7 mouse cellular contexts compared by ENCODE assay signal in the genomic region with DNA sequence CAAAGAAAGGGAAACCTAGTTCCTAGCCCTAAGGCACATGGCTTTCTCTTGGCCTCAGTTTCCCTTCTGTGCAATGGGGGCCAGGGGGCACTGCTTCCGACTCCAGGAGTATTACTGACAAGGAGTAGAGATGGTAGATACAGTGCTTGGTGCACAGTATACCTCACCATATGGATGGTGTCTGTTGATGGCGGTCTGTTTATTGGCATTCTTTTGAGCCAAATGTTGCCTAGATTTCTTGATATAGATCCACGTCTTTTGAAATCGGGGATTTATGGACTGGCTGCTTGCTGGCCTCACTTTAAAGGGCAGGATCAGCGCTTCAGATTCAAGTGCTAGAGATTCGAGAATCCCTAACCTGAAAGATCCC. TPM values are rescaled to one million over a fixed set of nuclear protein-coding genes. Genes with fewer than 3 reads are reported as not detected.
DNase-seq lines count a peak whose midpoint lies in the region; ATAC-seq lines count a peak whose summit lies in the region.

No protein-coding gene starts in this region.

- DNase-seq in lung, postnatal 4 days: no peak
- DNase-seq in forebrain, embryonic 14.5 days (ENCODE audit: low spot score): peak; percentile 63
- DNase-seq in testis, postnatal 10 days (ENCODE audit: low spot score): no peak
- DNase-seq in natural killer cell, adult 2 months (ENCODE audit: low spot score in 2 of 2): no peak

- no peaks in the 10 kb centered on the region for H3K9me3 ChIP-seq in lung, embryonic 15.5 days
- no peaks in the 10 kb centered on the region for H3K9me3 ChIP-seq in forebrain, embryonic 14.5 days (replicated peaks; ENCODE audit: control insufficient read depth, low read length)
- no peaks in the 10 kb centered on the region for H3K9me3 ChIP-seq in limb, embryonic 15.5 days
- no peaks in the 10 kb centered on the region for H3K9me3 ChIP-seq in stomach, embryonic 16.5 days (replicated peaks; ENCODE audit: control insufficient read depth, low read length)

- 0 out of 2 replicates have a peak, but pooled peaks cover 3% of the 10 kb centered on the region for H3K27me3 ChIP-seq in lung, embryonic 15.5 days
- no peaks in the 10 kb centered on the region for H3K27me3 ChIP-seq in forebrain, embryonic 14.5 days (replicated peaks; ENCODE audit: control insufficient read depth, insufficient read depth, low read length)
- 0 out of 2 replicates have a peak, but pooled peaks cover 1% of the 10 kb centered on the region for H3K27me3 ChIP-seq in limb, embryonic 15.5 days
- H3K27me3 ChIP-seq in stomach, embryonic 16.5 days (ENCODE audit: control insufficient read depth, insufficient read depth, low read length): peaks cover 4% of the 10 kb centered on the region; the same call in 1 of the 2 replicates

- peak; percentile 32; the same call in 1 of the 2 replicates for ATAC-seq in lung, embryonic 15.5 days (ENCODE audit: borderline replicate concordance, extremely low read depth, low FRiP score, low TSS enrichment)
- ATAC-seq in forebrain, embryonic 14.5 days: peak; percentile 30; the same call in 1 of the 2 replicates
- no peak for ATAC-seq in limb, embryonic 15.5 days (ENCODE audit: insufficient number of reproducible peaks, low FRiP score, low TSS enrichment, low read depth)
- ATAC-seq in stomach, embryonic 16.5 days (ENCODE audit: insufficient read depth, low FRiP score): no peak

- peak overlapping the region; percentile 56 for H3K4me2 ChIP-seq in lung, embryonic 15.5 days
- peak overlapping the region; percentile 45; the same call in 1 of the 2 replicates for H3K4me2 ChIP-seq in forebrain, embryonic 14.5 days (ENCODE audit: low read length)
- peak overlapping the region; percentile 42 for H3K4me2 ChIP-seq in limb, embryonic 15.5 days
- peak overlapping the region; percentile 54 for H3K4me2 ChIP-seq in stomach, embryonic 16.5 days (ENCODE audit: low read depth, low read length)

- H3K4me3 ChIP-seq in lung, embryonic 15.5 days: peak overlapping the region; percentile 7; the same call in 1 of the 2 replicates
- H3K4me3 ChIP-seq in forebrain, embryonic 14.5 days (ENCODE audit: low read depth, low read length): 0 out of 2 replicates have a peak overlapping the region, but pooled peaks have one; percentile 9
- peak overlapping the region; percentile 8; the same call in 1 of the 2 replicates for H3K4me3 ChIP-seq in limb, embryonic 15.5 days
- H3K4me3 ChIP-seq in stomach, embryonic 16.5 days (replicated peaks; ENCODE audit: low read length): peak overlapping the region; percentile 19

- H3K9ac ChIP-seq in lung, embryonic 15.5 days: no peak overlapping the region
- no peak overlapping the region for H3K9ac ChIP-seq in forebrain, embryonic 14.5 days (ENCODE audit: low read length)
- no peak overlapping the region for H3K9ac ChIP-seq in limb, embryonic 15.5 days
- H3K9ac ChIP-seq in stomach, embryonic 16.5 days (ENCODE audit: low read length): peak overlapping the region; percentile 54; the same call in 1 of the 2 replicates

- whole genome bisulfite sequencing in lung, embryonic 15.5 days: 30% methylated on average over 6 of the region's 6 CpGs
- 47% methylated on average over 6 of the region's 6 CpGs for WGBS in forebrain, embryonic 14.5 days
- 19% methylated on average over 6 of the region's 6 CpGs for WGBS in limb, embryonic 15.5 days
- WGBS in stomach, embryonic 16.5 days: 37% methylated on average over 6 of the region's 6 CpGs

- H3K4me1 ChIP-seq in lung, embryonic 15.5 days: peaks cover 91% of the 10 kb centered on the region
- H3K4me1 ChIP-seq in forebrain, embryonic 14.5 days (ENCODE audit: control insufficient read depth, insufficient read depth, low read length): peaks cover 61% of the 10 kb centered on the region
- peaks cover 89% of the 10 kb centered on the region for H3K4me1 ChIP-seq in limb, embryonic 15.5 days
- peaks cover 77% of the 10 kb centered on the region for H3K4me1 ChIP-seq in stomach, embryonic 16.5 days (ENCODE audit: control insufficient read depth, insufficient read depth, low read length)

- no peaks in the 10 kb centered on the region for H3K36me3 ChIP-seq in lung, embryonic 15.5 days
- no peaks in the 10 kb centered on the region for H3K36me3 ChIP-seq in forebrain, embryonic 14.5 days (ENCODE audit: control insufficient read depth, insufficient read depth, low read length)
- H3K36me3 ChIP-seq in limb, embryonic 15.5 days: no peaks in the 10 kb centered on the region
- H3K36me3 ChIP-seq in stomach, embryonic 16.5 days (ENCODE audit: control insufficient read depth, insufficient read depth, low read length): no peaks in the 10 kb centered on the region

- H3K27ac ChIP-seq in lung, embryonic 15.5 days: peak overlapping the region; percentile 93
- peak overlapping the region; percentile 85 for H3K27ac ChIP-seq in forebrain, embryonic 14.5 days (ENCODE audit: low read depth, low read length)
- peak overlapping the region; percentile 83 for H3K27ac ChIP-seq in limb, embryonic 15.5 days
- peak overlapping the region; percentile 91 for H3K27ac ChIP-seq in stomach, embryonic 16.5 days (ENCODE audit: low read length)

RNA-seq across cellular contexts. Expression of gene Atoh8, which starts 18.0 kb away (rescaled TPM):
- polyA plus RNA-seq in lung, embryonic 15.5 days (2015; fragmentation: Nextera tagmentation; extraction: Ambion mirVana): 25.4 and 27.8 TPM in 2 replicates
- polyA plus RNA-seq in forebrain, embryonic 14.5 days (2014; fragmentation: Nextera tagmentation; extraction: Ambion mirVana): 2.2 and 2.5 TPM in 2 replicates
- 17.0 and 20.2 TPM in 2 replicates for polyA plus RNA-seq in limb, embryonic 15.5 days (2015; fragmentation: Nextera tagmentation; extraction: Ambion mirVana)
- 8.6 and 9.2 TPM in 2 replicates for polyA plus RNA-seq in stomach, embryonic 16.5 days (2015; fragmentation: Nextera tagmentation; extraction: Ambion mirVana)

Comparison
In these comparisons a context has a peak if more than half of its experiments do, and no peak if none do; other contexts are left out.
1. ATAC-seq: peak in lung, embryonic 15.5 days (single experiment) and forebrain, embryonic 14.5 days (single experiment); none in limb, embryonic 15.5 days (single experiment) and stomach, embryonic 16.5 days (single experiment).
2. Peak in every context shown above with its lines, with median percentiles within 50 percentile points of each other: H3K27ac ChIP-seq, H3K4me2 ChIP-seq and H3K4me3 ChIP-seq.